Mouse (Mus musculus) lung, postnatal 0 days (tissue): Measurements from ENCODE around the gene Asap2.

ENCODE experiments used
- CTCF ChIP-seq: IDR thresholded peaks from 2 replicates; pipeline ENCODE4 v1.5.1; 2016; ENCODE audit warnings: antibody characterized with exemption, mild to moderate bottlenecking
- EP300 ChIP-seq: IDR thresholded peaks from 2 replicates; pipeline ENCODE4 v1.6.1; 2016; ENCODE audit warnings: antibody characterized with exemption, mild to moderate bottlenecking, control low read depth

DNA sequence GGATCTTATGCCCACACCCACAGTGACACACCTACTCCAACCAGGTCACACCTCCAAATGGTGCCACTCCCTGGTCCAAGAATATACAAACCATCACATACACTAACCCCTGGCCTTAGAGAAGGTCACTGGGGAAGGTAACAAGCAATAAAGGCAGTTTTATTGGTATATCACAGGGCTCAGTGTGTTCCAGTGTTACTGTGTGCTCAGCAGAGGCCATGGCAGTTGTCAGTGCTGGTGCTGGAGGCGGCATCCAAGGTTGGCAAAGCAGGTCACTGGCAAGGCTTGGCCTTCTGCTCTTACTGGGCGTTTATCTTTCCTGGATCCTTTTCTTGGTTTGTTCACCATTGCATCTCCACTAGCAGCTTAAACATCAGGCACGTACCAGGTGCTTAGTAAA lies 174.9 kb downstream of the Asap2 start:
- no peak for TF ChIP-seq CTCF
- no peak for TF ChIP-seq EP300
